Mouse (Mus musculus): ENCODE measurements around the gene Mpzl1.

DNA sequence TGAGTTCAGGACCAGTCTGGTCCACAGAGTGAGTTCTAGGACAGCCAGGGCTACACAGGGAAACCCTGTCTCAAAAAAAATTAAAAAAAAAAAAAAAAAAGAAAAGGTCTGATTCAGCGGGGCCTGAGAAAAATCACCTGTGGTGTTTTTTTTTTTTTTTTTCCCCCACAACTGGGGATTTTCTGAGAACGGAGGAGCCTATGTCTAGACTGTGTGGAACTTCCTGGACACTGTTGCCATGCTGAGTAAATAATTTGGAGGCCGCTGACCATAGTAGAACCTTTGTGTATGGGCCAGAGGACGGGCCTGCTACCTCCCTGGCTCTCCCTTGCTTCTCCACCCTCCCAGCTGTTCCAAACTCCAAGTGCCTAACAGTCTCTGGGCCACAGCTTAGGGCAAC is 34.6 kb upstream of the Mpzl1 start:
- no peak for TF ChIP-seq POLR2A (IDR thresholded peaks at IDR 0.05; ENCODE audit: low read depth, low read length)
- TF ChIP-seq CTCF (conservative IDR thresholded peaks at IDR 0.05; ENCODE audit: insufficient read depth, insufficient read length, low read depth, low read length) = no peak

Data from kidney, adult 2 months (tissue).